Mouse (Mus musculus): ENCODE results near the gene Pyroxd2.
"Not testable (repeated sequence)": the region's sequence is repeated elsewhere in the genome, so short reads cannot be mapped to it uniquely, and the experiment has no call there.

GRCm38 (mm10) chr19:42682776-42683175 lies 69.8 kb downstream of the Pyroxd2 start:
- TF ChIP-seq POLR2A (IDR thresholded peaks at IDR 0.05; ENCODE audit: borderline replicate concordance, control insufficient read depth, low read depth, low read length); CTCF (IDR thresholded peaks at IDR 0.05; ENCODE audit: control insufficient read depth, insufficient read depth, low read length): not testable (repeated sequence)

Data from bone marrow, adult 2 months (tissue).